Mouse (Mus musculus): ENCODE measurements around the gene Kif6. TPM values are rescaled to one million over a fixed set of nuclear protein-coding genes. Genes with fewer than 3 reads are reported as not detected.

Gene Kif6
- polyA plus RNA-seq, 1 experiment from 2014 or later = 3.3 TPM

DNA sequence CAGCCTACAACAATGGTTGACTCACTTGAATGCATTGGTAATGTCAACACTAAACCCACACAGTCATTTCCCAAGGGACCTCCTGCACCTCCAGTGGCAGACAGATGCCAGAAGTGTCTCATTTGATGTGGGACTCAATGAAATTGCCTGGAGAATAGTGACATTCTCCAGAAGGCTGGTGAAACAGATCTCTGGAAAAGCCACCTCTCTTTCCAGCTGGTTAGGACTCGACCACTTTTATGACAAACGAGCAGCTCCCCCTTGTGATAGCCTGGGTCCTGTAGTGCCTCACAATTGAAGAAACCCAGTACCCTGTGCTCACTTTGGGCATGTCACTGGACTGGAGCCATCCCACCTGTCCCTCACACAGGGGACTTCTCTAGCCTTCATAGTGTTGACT is 257.4 kb downstream of the Kif6 start:
- Histone ChIP-seq H3K4me2 (no peak overlapping the region), H3K27ac (replicated peaks) (no peak overlapping the region), H3K9ac (no peak overlapping the region), H3K27me3 (no peaks in the 10 kb centered on the region), H3K36me3 (no peaks in the 10 kb centered on the region), H3K4me1 (replicated peaks) (peaks cover 30% of the 10 kb centered on the region), H3K4me3 (no peak overlapping the region), H3K9me3 (no peaks in the 10 kb centered on the region)
- ATAC-seq (ENCODE audit: low read depth) = no peak
- 51% methylated on average over 2 of the region's 2 CpGs for WGBS

DNA sequence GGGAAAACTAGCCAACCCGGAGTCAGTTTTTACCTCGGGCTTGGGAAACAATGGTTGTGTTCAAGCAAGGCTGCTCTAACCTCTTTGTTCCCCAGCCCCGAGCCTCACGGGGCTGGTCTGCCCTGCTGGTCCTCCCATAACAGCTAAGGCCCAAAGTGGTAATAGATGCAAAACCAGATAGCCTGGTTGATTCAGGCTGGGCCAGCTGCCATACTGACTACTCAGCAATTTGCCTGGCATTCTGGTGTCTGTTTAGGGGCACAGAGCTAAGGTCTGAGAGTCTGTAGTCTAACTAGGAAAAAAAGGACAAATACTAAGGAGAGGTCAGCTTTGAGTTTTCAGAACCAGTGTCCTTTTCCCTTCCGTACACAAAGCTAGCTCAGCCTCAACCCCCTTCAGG is 259.8 kb downstream of the Kif6 start:
- Histone ChIP-seq H3K36me3 (no peaks in the 10 kb centered on the region), H3K9ac (no peak overlapping the region), H3K4me3 (no peak overlapping the region), H3K27ac (replicated peaks) (0 out of 2 replicates have a peak overlapping the region, but pooled peaks have one; percentile 35), H3K9me3 (no peaks in the 10 kb centered on the region), H3K27me3 (no peaks in the 10 kb centered on the region), H3K4me1 (replicated peaks) (peaks cover 25% of the 10 kb centered on the region), H3K4me2 (no peak overlapping the region)
- WGBS = 67% methylated on average over 5 of the region's 5 CpGs
- no peak for ATAC-seq (ENCODE audit: low read depth)

- H3K36me3 ChIP-seq = no peaks in the 10 kb centered on the region
- H3K4me3 ChIP-seq = no peak overlapping the region
- no peak overlapping the region for H3K4me2 ChIP-seq
- no peaks in the 10 kb centered on the region for H3K27me3 ChIP-seq
- H3K9ac ChIP-seq = no peak overlapping the region
- no peak for ATAC-seq (ENCODE audit: low read depth)
- H3K9me3 ChIP-seq = no peaks in the 10 kb centered on the region
- H3K4me1 ChIP-seq (replicated peaks) = peaks cover 25% of the 10 kb centered on the region
- 56% methylated on average over 6 of the region's 6 CpGs for WGBS
- H3K27ac ChIP-seq (replicated peaks) = 0 out of 2 replicates have a peak overlapping the region, but pooled peaks have one; percentile 35
These were observed 260.5 kb downstream of the Kif6 start for GRCm38 (mm10) chr17:49875401-49875800.

- no peak overlapping the region for H3K27ac ChIP-seq (replicated peaks)
These were observed 261.2 kb downstream of the Kif6 start for GRCm38 (mm10) chr17:49875939-49876651.

DNA sequence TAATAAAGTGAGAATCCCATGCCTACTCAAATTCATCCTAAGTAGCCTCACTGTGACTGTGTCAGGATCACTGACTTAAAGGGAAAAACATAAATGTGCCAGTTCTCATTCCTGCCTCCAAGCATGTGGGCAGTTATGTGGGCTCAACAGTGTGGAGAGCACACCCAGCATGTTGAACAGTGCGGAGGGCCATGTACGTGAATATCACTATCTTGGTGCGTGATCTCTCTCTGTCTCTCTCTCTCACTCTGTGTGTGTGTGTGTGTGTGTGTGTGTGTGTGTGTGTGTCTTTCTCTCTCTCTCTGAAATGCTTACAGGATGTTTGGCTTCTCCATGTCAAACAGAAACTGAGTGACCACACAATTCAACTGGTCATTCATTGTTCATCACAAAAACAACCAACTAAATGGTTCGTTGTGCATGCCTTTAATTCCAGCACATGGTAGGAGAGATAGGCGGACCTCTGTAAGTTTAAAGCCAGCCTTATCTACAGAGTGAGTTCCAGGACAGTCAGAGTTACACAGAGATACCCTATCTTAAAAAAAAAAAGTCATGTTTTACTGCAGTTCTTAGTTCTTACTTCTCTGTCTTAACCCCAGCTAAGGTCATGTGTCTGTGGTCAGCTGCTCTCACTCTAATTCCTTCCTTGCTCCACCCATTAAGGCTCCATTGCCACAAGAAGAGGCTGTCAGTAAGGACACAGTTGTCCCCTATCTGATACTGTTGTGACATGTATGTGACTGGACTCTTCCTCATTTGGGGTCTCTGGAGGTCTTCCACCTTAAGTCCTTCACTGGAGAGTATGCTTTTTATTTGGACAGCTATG is 266.2 kb downstream of the Kif6 start:
- H3K4me3 ChIP-seq = no peak overlapping the region
- H3K36me3 ChIP-seq = no peaks in the 10 kb centered on the region
- WGBS = 89% methylated on average over 5 of the region's 5 CpGs
- H3K4me1 ChIP-seq (replicated peaks) = peaks cover 18% of the 10 kb centered on the region
- ATAC-seq (ENCODE audit: low read depth) = no peak
- no peak overlapping the region for H3K4me2 ChIP-seq
- H3K9me3 ChIP-seq = no peaks in the 10 kb centered on the region
- no peak overlapping the region for H3K27ac ChIP-seq (replicated peaks)
- H3K27me3 ChIP-seq = no peaks in the 10 kb centered on the region
- no peak overlapping the region for H3K9ac ChIP-seq

More at GRCm38 (mm10) chr17:49875939-49876651, 261.2 kb downstream of the Kif6 start:
- 57% methylated on average over 15 of the region's 15 CpGs for WGBS
- Histone ChIP-seq H3K27me3 (no peaks in the 10 kb centered on the region), H3K36me3 (no peaks in the 10 kb centered on the region), H3K9me3 (no peaks in the 10 kb centered on the region), H3K4me2 (no peak overlapping the region), H3K9ac (no peak overlapping the region), H3K4me3 (no peak overlapping the region), H3K4me1 (replicated peaks) (peaks cover 25% of the 10 kb centered on the region)
- ATAC-seq (ENCODE audit: low read depth) = no peak

- no peaks in the 10 kb centered on the region for H3K9me3 ChIP-seq
- no peak overlapping the region for H3K4me2 ChIP-seq
- no peaks in the 10 kb centered on the region for H3K36me3 ChIP-seq
- H3K4me1 ChIP-seq (replicated peaks) = peaks cover 13% of the 10 kb centered on the region
- no peak overlapping the region for H3K27ac ChIP-seq (replicated peaks)
- H3K4me3 ChIP-seq = no peak overlapping the region
- 85% methylated on average over 7 of the region's 7 CpGs for WGBS
- no peak for ATAC-seq (ENCODE audit: low read depth)
- no peak overlapping the region for H3K9ac ChIP-seq
- no peaks in the 10 kb centered on the region for H3K27me3 ChIP-seq
These were observed 266.9 kb downstream of the Kif6 start for GRCm38 (mm10) chr17:49881796-49882195.

DNA sequence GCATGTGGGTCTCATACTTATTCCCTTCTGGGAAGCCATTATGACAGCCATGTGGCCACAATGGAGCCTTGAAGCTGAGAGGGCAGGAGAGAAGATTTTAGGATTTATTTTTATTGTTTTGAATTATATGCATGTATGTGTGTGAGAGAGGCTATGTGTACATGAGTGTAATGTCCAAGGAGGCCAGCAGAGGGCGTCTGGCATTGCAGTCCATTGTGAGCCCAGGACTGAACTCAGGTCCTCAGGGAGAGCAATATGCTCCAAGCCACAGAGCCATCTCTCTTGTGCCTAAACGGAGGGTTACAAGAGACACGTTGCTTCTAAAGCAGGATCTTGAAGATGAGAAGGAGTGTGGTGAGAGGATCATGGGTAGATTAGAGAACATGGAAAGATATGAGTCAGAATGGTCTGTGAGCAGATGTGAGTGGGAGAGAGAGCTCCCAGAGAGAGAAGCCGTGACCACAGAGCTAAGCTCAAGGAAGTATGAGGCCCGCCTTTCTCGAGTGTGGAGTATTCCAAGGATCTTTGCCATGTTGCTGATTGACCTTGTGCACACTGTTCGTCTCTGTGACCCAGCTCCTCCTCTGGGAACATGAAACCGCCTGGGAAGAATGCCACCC is 268.3 kb downstream of the Kif6 start:
- H3K9ac ChIP-seq = no peak overlapping the region

GRCm38 (mm10) chr17:49885035-49885434 is 270.1 kb downstream of the Kif6 start:
- Histone ChIP-seq H3K27me3 (no peaks in the 10 kb centered on the region), H3K27ac (replicated peaks) (no peak overlapping the region), H3K4me2 (no peak overlapping the region), H3K4me3 (no peak overlapping the region), H3K4me1 (replicated peaks) (peaks cover 18% of the 10 kb centered on the region), H3K36me3 (no peaks in the 10 kb centered on the region), H3K9me3 (no peaks in the 10 kb centered on the region), H3K9ac (no peak overlapping the region)
- ATAC-seq (ENCODE audit: low read depth) = no peak
- 70% methylated on average over 11 of the region's 11 CpGs for whole genome bisulfite sequencing

More for the DNA sequence above, 268.3 kb downstream of the Kif6 start:
- Histone ChIP-seq H3K27ac (replicated peaks) (no peak overlapping the region), H3K27me3 (no peaks in the 10 kb centered on the region), H3K9me3 (no peaks in the 10 kb centered on the region), H3K4me2 (no peak overlapping the region), H3K4me1 (replicated peaks) (peaks cover 18% of the 10 kb centered on the region), H3K4me3 (no peak overlapping the region), H3K36me3 (no peaks in the 10 kb centered on the region)
- ATAC-seq (ENCODE audit: low read depth) = no peak
- WGBS = 88% methylated on average over 8 of the region's 8 CpGs

- 23% methylated on average over 7 of the region's 7 CpGs for WGBS
- Histone ChIP-seq H3K27me3 (no peaks in the 10 kb centered on the region), H3K9me3 (no peaks in the 10 kb centered on the region), H3K36me3 (no peaks in the 10 kb centered on the region), H3K4me2 (no peak overlapping the region), H3K4me1 (replicated peaks) (peaks cover 18% of the 10 kb centered on the region), H3K27ac (replicated peaks) (no peak overlapping the region), H3K4me3 (no peak overlapping the region), H3K9ac (no peak overlapping the region)
- ATAC-seq (ENCODE audit: low read depth) = peak; percentile 54; the same call in 1 of the 2 replicates
These were observed 274.7 kb downstream of the Kif6 start for GRCm38 (mm10) chr17:49889629-49890028.

- H3K9me3 ChIP-seq = no peaks in the 10 kb centered on the region
- no peaks in the 10 kb centered on the region for H3K36me3 ChIP-seq
- ATAC-seq (ENCODE audit: low read depth) = 0 out of 2 replicates have a peak, but pooled peaks have one; percentile 17
- no peak overlapping the region for H3K27ac ChIP-seq (replicated peaks)
- no peak overlapping the region for H3K9ac ChIP-seq
- no peaks in the 10 kb centered on the region for H3K27me3 ChIP-seq
- no peak overlapping the region for H3K4me2 ChIP-seq
- no peak overlapping the region for H3K4me3 ChIP-seq
- WGBS = 71% methylated on average over 16 of the region's 16 CpGs
- H3K4me1 ChIP-seq (replicated peaks) = peaks cover 7% of the 10 kb centered on the region
These were observed 275.9 kb downstream of the Kif6 start for GRCm38 (mm10) chr17:49890861-49891260.

GRCm38 (mm10) chr17:49892390-49892789 is 277.5 kb downstream of the Kif6 start:
- H3K36me3 ChIP-seq = no peaks in the 10 kb centered on the region
- H3K27me3 ChIP-seq = no peaks in the 10 kb centered on the region
- no peaks in the 10 kb centered on the region for H3K9me3 ChIP-seq
- peaks cover 4% of the 10 kb centered on the region; the same call in 1 of the 2 replicates for H3K4me1 ChIP-seq (replicated peaks)
- no peak for ATAC-seq (ENCODE audit: low read depth)
- H3K4me3 ChIP-seq = no peak overlapping the region
- H3K27ac ChIP-seq (replicated peaks) = no peak overlapping the region
- WGBS = 88% methylated on average over 6 of the region's 6 CpGs
- no peak overlapping the region for H3K9ac ChIP-seq
- H3K4me2 ChIP-seq = no peak overlapping the region

DNA sequence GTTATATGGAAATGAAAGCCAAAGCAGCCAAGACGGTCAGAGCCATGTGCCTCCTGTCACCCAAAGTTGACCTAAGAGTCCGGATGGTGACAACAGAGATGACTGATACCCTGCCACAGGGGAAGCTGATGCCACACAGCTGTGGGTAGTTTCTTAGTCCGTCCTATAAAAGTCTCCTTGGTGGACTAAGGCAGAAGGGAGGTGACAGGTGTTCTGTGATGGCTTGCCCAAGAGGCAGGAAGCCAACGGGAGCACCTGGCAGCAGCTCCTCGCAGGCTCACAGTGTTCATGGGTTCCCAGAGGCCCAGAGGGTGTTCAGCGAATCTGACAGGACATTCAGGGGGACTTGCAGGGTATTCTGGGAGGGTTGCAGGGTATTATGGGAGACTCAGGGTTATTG is 279.5 kb downstream of the Kif6 start:
- Histone ChIP-seq H3K27me3 (peaks cover 3% of the 10 kb centered on the region; the same call in 1 of the 2 replicates), H3K9me3 (no peaks in the 10 kb centered on the region), H3K4me2 (no peak overlapping the region), H3K4me3 (no peak overlapping the region), H3K27ac (replicated peaks) (no peak overlapping the region), H3K4me1 (replicated peaks) (no peaks in the 10 kb centered on the region; the same call in 1 of the 2 replicates), H3K36me3 (no peaks in the 10 kb centered on the region), H3K9ac (no peak overlapping the region)
- WGBS = 88% methylated on average over 6 of the region's 6 CpGs
- no peak for ATAC-seq (ENCODE audit: low read depth)
